Mouse (Mus musculus) activated CD4-positive, CD25-positive, alpha-beta regulatory T cell, adult 4 months (primary cell): ENCODE results near the gene 1110017D15Rik. TPM values are rescaled to one million over a fixed set of nuclear protein-coding genes. Genes with fewer than 3 reads are reported as not detected.

ENCODE experiments used
- ATAC-seq: one replicate; pipeline ENCODE4 v1.8.0; 2017
- polyA plus RNA-seq, 2 experiments: library from polyadenylated mRNA; unstranded; fragments of 100-300 nt; shearing (Covaris generic); gene quantifications; one replicate each; pipeline ENCODE4 v1.2.1; 2017

1110017D15Rik gene
- polyA plus RNA-seq, 2 experiments from 2014 or later: not detected

GRCm38 (mm10) chr4:41513309-41513708, 3.8 kb downstream of the 1110017D15Rik start:
- ATAC-seq: no peak

GRCm38 (mm10) chr4:41507998-41508397, 9.1 kb downstream of the 1110017D15Rik start:
- ATAC-seq: no peak

GRCm38 (mm10) chr4:41507326-41507924, 9.7 kb downstream of the 1110017D15Rik start:
- ATAC-seq: no peak

GRCm38 (mm10) chr4:41506906-41507305, 10.2 kb downstream of the 1110017D15Rik start:
- ATAC-seq: peak; percentile 72

- ATAC-seq: no peak
These were observed 11.0 kb downstream of the 1110017D15Rik start for GRCm38 (mm10) chr4:41506156-41506555.

GRCm38 (mm10) chr4:41505131-41505551, 12.0 kb downstream of the 1110017D15Rik start:
- no peak for ATAC-seq

- no peak for ATAC-seq
These were observed 12.8 kb downstream of the 1110017D15Rik start for GRCm38 (mm10) chr4:41504325-41504724.

- peak; percentile 53 for ATAC-seq
These were observed 14.1 kb downstream of the 1110017D15Rik start, which contains the start of gene AI464131 for GRCm38 (mm10) chr4:41502986-41503412. AI464131 (minus strand) TSS chr4:41503076.

- no peak for ATAC-seq
These were observed 14.8 kb downstream of the 1110017D15Rik start for GRCm38 (mm10) chr4:41502171-41502940.

GRCm38 (mm10) chr4:41500787-41501186, 16.3 kb downstream of the 1110017D15Rik start:
- no peak for ATAC-seq

GRCm38 (mm10) chr4:41499619-41500018, 17.5 kb downstream of the 1110017D15Rik start:
- no peak for ATAC-seq

- ATAC-seq: no peak
These were observed 18.2 kb downstream of the 1110017D15Rik start for GRCm38 (mm10) chr4:41498921-41499391.

- no peak for ATAC-seq
These were observed 18.9 kb downstream of the 1110017D15Rik start for GRCm38 (mm10) chr4:41497995-41498845.

- no peak for ATAC-seq
These were observed 19.6 kb downstream of the 1110017D15Rik start for GRCm38 (mm10) chr4:41497579-41497978.

GRCm38 (mm10) chr4:41497046-41497445, 20.1 kb downstream of the 1110017D15Rik start:
- ATAC-seq: no peak

- no peak for ATAC-seq
These were observed 21.3 kb downstream of the 1110017D15Rik start for GRCm38 (mm10) chr4:41495850-41496249.

GRCm38 (mm10) chr4:41495076-41495475, 22.1 kb downstream of the 1110017D15Rik start:
- ATAC-seq: no peak

GRCm38 (mm10) chr4:41494378-41494777, 22.8 kb downstream of the 1110017D15Rik start:
- no peak for ATAC-seq

GRCm38 (mm10) chr4:41493464-41494116, 23.5 kb downstream of the 1110017D15Rik start:
- ATAC-seq: no peak

GRCm38 (mm10) chr4:41492951-41493350, 24.2 kb downstream of the 1110017D15Rik start:
- ATAC-seq: no peak

- no peak for ATAC-seq
These were observed 35.5 kb downstream of the 1110017D15Rik start for GRCm38 (mm10) chr4:41481601-41482017.

- no peak for ATAC-seq
These were observed 36.9 kb downstream of the 1110017D15Rik start for GRCm38 (mm10) chr4:41480254-41480653.
